Mouse (Mus musculus): ENCODE data around the gene Cyp2f2. TPM values are rescaled to one million over a fixed set of nuclear protein-coding genes. Genes with fewer than 3 reads are reported as not detected.

Gene Cyp2f2
- polyA plus RNA-seq (2012; ENCODE audit: insufficient read depth, insufficient read length, missing spikeins) = not detected in 2 replicates

GRCm38 (mm10) chr7:27119676-27120075, at the start of gene Cyp2f2:
TSS of gene Cyp2f2 (plus strand) at chr7:27119909.
- no peak for TF ChIP-seq CTCF (IDR thresholded peaks at IDR 0.05; ENCODE audit: low read depth, low read length)
- no peak for TF ChIP-seq POLR2A (IDR thresholded peaks at IDR 0.05; ENCODE audit: borderline replicate concordance, low read depth, low read length)
- H3K4me1 ChIP-seq (ENCODE audit: control insufficient read depth, insufficient read depth, low read length) = no peaks in the 10 kb centered on the region
- no peak within 1 kb of the TSS for H3K27ac ChIP-seq (ENCODE audit: insufficient read depth, low read depth, low read length)
- H3K4me3 ChIP-seq (ENCODE audit: insufficient read depth, low read length) = no peak within 1 kb of the TSS

GRCm38 (mm10) chr7:27078641-27079040, 41.1 kb upstream of the Cyp2f2 start:
- no peaks in the 10 kb centered on the region for H3K4me1 ChIP-seq (ENCODE audit: control insufficient read depth, insufficient read depth, low read length)
- no peak overlapping the region for H3K4me3 ChIP-seq (ENCODE audit: insufficient read depth, low read length)
- H3K27ac ChIP-seq (ENCODE audit: insufficient read depth, low read depth, low read length) = no peak overlapping the region
- TF ChIP-seq POLR2A (IDR thresholded peaks at IDR 0.05; ENCODE audit: borderline replicate concordance, low read depth, low read length) (no peak), CTCF (IDR thresholded peaks at IDR 0.05; ENCODE audit: low read depth, low read length) (no peak)

DNA sequence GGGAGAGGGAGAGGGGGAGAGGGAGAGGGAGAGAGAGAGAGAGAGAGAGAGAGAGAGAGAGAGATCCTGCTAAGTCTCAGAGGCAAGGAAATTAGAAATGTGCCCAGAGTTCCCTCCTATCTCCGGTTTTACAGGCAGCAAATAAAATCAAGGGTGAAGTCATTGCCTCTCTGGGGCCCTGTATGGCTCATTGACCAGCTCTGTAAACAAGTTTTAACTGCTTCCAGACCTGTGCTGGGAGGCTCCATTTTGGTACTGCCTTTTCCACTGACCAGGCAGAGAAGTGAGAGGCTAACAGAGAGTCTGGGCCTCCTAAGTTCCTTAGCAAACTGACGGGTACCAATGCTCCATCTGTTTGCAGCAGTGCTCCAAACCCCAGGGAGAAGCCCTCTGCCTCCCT, 38.1 kb upstream of the Cyp2f2 start:
- H3K4me1 ChIP-seq (ENCODE audit: control insufficient read depth, insufficient read depth, low read length) = no peaks in the 10 kb centered on the region
- no peak overlapping the region for H3K4me3 ChIP-seq (ENCODE audit: insufficient read depth, low read length)
- TF ChIP-seq POLR2A (IDR thresholded peaks at IDR 0.05; ENCODE audit: borderline replicate concordance, low read depth, low read length) = no peak
- TF ChIP-seq CTCF (IDR thresholded peaks at IDR 0.05; ENCODE audit: low read depth, low read length) = no peak
- no peak overlapping the region for H3K27ac ChIP-seq (ENCODE audit: insufficient read depth, low read depth, low read length)

GRCm38 (mm10) chr7:27091039-27091438, 28.7 kb upstream of the Cyp2f2 start:
- no peaks in the 10 kb centered on the region for H3K4me1 ChIP-seq (ENCODE audit: control insufficient read depth, insufficient read depth, low read length)
- TF ChIP-seq CTCF (IDR thresholded peaks at IDR 0.05; ENCODE audit: low read depth, low read length) (no peak), POLR2A (IDR thresholded peaks at IDR 0.05; ENCODE audit: borderline replicate concordance, low read depth, low read length) (no peak)
- no peak overlapping the region for H3K4me3 ChIP-seq (ENCODE audit: insufficient read depth, low read length)
- no peak overlapping the region for H3K27ac ChIP-seq (ENCODE audit: insufficient read depth, low read depth, low read length)

- TF ChIP-seq POLR2A (IDR thresholded peaks at IDR 0.05; ENCODE audit: borderline replicate concordance, low read depth, low read length) (no peak), CTCF (IDR thresholded peaks at IDR 0.05; ENCODE audit: low read depth, low read length) (no peak)
- Histone ChIP-seq H3K4me1 (ENCODE audit: control insufficient read depth, insufficient read depth, low read length) (no peaks in the 10 kb centered on the region), H3K4me3 (ENCODE audit: insufficient read depth, low read length) (no peak overlapping the region), H3K27ac (ENCODE audit: insufficient read depth, low read depth, low read length) (no peak overlapping the region)
Observed at GRCm38 (mm10) chr7:27092038-27092703, 27.5 kb upstream of the Cyp2f2 start.

- Histone ChIP-seq H3K27ac (ENCODE audit: insufficient read depth, low read depth, low read length) (no peak overlapping the region), H3K4me3 (ENCODE audit: insufficient read depth, low read length) (no peak overlapping the region), H3K4me1 (ENCODE audit: control insufficient read depth, insufficient read depth, low read length) (no peaks in the 10 kb centered on the region)
- no peak for TF ChIP-seq POLR2A (IDR thresholded peaks at IDR 0.05; ENCODE audit: borderline replicate concordance, low read depth, low read length)
- TF ChIP-seq CTCF (IDR thresholded peaks at IDR 0.05; ENCODE audit: low read depth, low read length) = no peak
Observed at GRCm38 (mm10) chr7:27092882-27093281, 26.8 kb upstream of the Cyp2f2 start.

DNA sequence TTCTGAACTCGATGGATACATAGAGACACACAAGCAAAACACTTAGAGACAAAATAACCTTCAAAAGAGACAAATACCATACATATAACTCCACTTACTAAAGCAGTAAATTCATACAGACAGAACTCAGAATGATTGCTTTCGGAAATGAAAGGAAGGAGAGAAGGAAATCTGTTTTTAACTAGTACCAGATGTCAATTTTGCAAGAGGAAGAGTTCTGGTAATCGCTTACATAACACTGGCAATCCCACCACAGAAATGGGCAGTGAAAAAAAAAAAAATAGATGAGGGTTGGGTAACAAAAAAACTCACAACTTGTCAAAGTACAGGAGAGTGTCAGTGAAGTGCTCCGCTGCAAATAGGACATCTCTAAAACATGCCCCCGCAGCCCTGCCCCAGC, 14.8 kb upstream of the Cyp2f2 start:
- H3K4me3 ChIP-seq (ENCODE audit: insufficient read depth, low read length) = no peak overlapping the region
- no peak overlapping the region for H3K27ac ChIP-seq (ENCODE audit: insufficient read depth, low read depth, low read length)
- H3K4me1 ChIP-seq (ENCODE audit: control insufficient read depth, insufficient read depth, low read length) = no peaks in the 10 kb centered on the region
- TF ChIP-seq POLR2A (IDR thresholded peaks at IDR 0.05; ENCODE audit: borderline replicate concordance, low read depth, low read length) (no peak), CTCF (IDR thresholded peaks at IDR 0.05; ENCODE audit: low read depth, low read length) (no peak)

DNA sequence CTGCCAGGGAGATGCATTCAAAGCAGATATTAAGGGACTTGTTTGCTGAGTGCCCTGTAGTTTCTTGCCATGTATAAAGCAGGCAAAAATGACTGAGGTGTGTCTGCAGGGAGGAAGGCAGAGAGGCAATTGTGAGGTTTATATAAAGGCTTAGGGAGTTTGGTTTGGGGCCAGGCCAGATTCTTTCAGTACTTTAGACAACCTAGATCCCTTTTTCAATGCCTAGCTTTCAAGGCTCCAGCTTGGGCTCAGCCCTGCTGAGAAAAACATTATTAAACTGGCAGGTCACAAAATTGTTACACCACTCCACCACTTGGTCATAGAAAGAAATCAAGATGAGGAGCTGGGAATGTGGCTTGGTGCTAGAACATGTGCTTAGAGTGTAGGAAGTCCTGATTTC, 9.4 kb upstream of the Cyp2f2 start:
- TF ChIP-seq POLR2A (IDR thresholded peaks at IDR 0.05; ENCODE audit: borderline replicate concordance, low read depth, low read length) = no peak
- TF ChIP-seq CTCF (IDR thresholded peaks at IDR 0.05; ENCODE audit: low read depth, low read length) = no peak
- Histone ChIP-seq H3K27ac (ENCODE audit: insufficient read depth, low read depth, low read length) (no peak overlapping the region), H3K4me3 (ENCODE audit: insufficient read depth, low read length) (no peak overlapping the region)

GRCm38 (mm10) chr7:27111038-27111437, 8.7 kb upstream of the Cyp2f2 start:
- no peak for TF ChIP-seq POLR2A (IDR thresholded peaks at IDR 0.05; ENCODE audit: borderline replicate concordance, low read depth, low read length)

More for the DNA sequence above, 9.4 kb upstream of the Cyp2f2 start:
- no peaks in the 10 kb centered on the region for H3K4me1 ChIP-seq (ENCODE audit: control insufficient read depth, insufficient read depth, low read length)

GRCm38 (mm10) chr7:27111987-27112386, 7.7 kb upstream of the Cyp2f2 start:
- H3K4me3 ChIP-seq (ENCODE audit: insufficient read depth, low read length) = no peak overlapping the region
- H3K27ac ChIP-seq (ENCODE audit: insufficient read depth, low read depth, low read length) = no peak overlapping the region
- H3K4me1 ChIP-seq (ENCODE audit: control insufficient read depth, insufficient read depth, low read length) = no peaks in the 10 kb centered on the region
- no peak for TF ChIP-seq POLR2A (IDR thresholded peaks at IDR 0.05; ENCODE audit: borderline replicate concordance, low read depth, low read length)
- no peak for TF ChIP-seq CTCF (IDR thresholded peaks at IDR 0.05; ENCODE audit: low read depth, low read length)

More at GRCm38 (mm10) chr7:27111038-27111437, 8.7 kb upstream of the Cyp2f2 start:
- no peaks in the 10 kb centered on the region for H3K4me1 ChIP-seq (ENCODE audit: control insufficient read depth, insufficient read depth, low read length)
- H3K27ac ChIP-seq (ENCODE audit: insufficient read depth, low read depth, low read length) = no peak overlapping the region
- H3K4me3 ChIP-seq (ENCODE audit: insufficient read depth, low read length) = no peak overlapping the region

Data from bone marrow macrophage, adult 2 months (primary cell).